Mouse (Mus musculus) embryo, embryonic 9.5 days (tissue): ENCODE results near the gene Olfr889.
"Not testable (repeated sequence)": the region's sequence is repeated elsewhere in the genome, so short reads cannot be mapped to it uniquely, and the experiment has no call there.

Experiments
- DNase-seq: peaks from one replicate; pipeline ENCODE4 v3.0.0-alpha.2; 2017; ENCODE audit errors: extremely low spot score

Olfr889 gene

GRCm38 (mm10) chr9:38114898-38115297 is at the start of gene Olfr889:
Gene Olfr889 (plus strand): TSS chr9:38115198.
- no peak for DNase-seq

GRCm38 (mm10) chr9:38083772-38084171 is 31.2 kb upstream of the Olfr889 start, which contains the start of gene Olfr887:
Gene Olfr887 (plus strand): TSS chr9:38084072.
- DNase-seq: no peak

DNA sequence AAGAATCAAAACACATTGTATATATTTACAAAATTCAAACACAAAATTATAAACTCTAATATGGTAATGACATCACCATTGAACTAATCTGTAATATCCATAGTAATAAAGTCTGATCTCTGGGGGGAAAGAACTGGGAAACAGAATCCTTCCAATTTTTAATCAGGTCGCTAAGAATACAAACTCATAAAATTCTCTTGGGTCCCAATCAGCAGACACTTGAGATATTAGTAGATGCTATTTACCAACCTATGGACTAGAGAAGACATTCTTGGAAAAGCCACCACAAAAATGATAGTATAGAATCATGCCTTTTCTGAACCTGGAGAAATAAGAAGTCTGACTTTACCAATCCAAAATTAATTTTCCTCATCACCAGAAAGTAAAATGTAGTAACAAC is 7.2 kb upstream of the Olfr889 start, which contains the start of gene Olfr888:
TSS of gene Olfr888 (plus strand) at position 301 of the 400 bp plus-strand sequence.
- no peak for DNase-seq

GRCm38 (mm10) chr9:38142217-38142616 is 27.2 kb downstream of the Olfr889 start, which contains the start of gene Olfr890:
Gene Olfr890 (plus strand): TSS chr9:38142517.
- DNase-seq: no peak

GRCm38 (mm10) chr9:38168341-38168740 is 53.3 kb downstream of the Olfr889 start:
- DNase-seq: not testable (repeated sequence)
